ENCODE assay signal across 7 mouse cellular contexts in genomic region chr11:94045016-94045415, GRCm38 (mm10). TPM values are rescaled to one million over a fixed set of nuclear protein-coding genes. Genes with fewer than 3 reads are reported as not detected.
A peak's percentile ranks its signal among the peaks of the same experiment; 100 is the strongest.
DNase-seq lines count a peak whose midpoint lies in the region.

No protein-coding gene starts in this region.

- peak; percentile 11 to 31 for DNase-seq in layer of hippocampus, postnatal 10 days (ENCODE audit: low spot score in 2 of 2)
- no peak for DNase-seq in layer of hippocampus, adult 8-10 months (ENCODE audit: low spot score in 2 of 2)
- DNase-seq in embryo, embryonic 11 days = peak; percentile 73
- DNase-seq in forelimb bud, embryonic 11.5 days (ENCODE audit: low read depth, low spot score) = peak; percentile 7
- peak; percentile 34 for DNase-seq in neural tube, embryonic 10.5 days (ENCODE audit: extremely low spot score, low spot score)
- DNase-seq in spleen, adult 18-20 months = no peak
- no peak for DNase-seq in spleen, postnatal 4 days (ENCODE audit: low spot score in 2 of 2)

RNA-seq across cellular contexts. Expression of gene Spag9, which starts 49.1 kb away (rescaled TPM):
- total RNA-seq in layer of hippocampus, postnatal 10 days (2021) = 100 to 1,000 TPM; 231 to 243 TPM
- 100 to 1,000 TPM; 205 to 236 (median 220) TPM for total RNA-seq in layer of hippocampus, adult 8-10 months (2022)

Comparison
In these comparisons a context has a peak if more than half of its experiments do, and no peak if none do; other contexts are left out.
1. DNase-seq: peak in layer of hippocampus, postnatal 10 days (2 of 2), embryo, embryonic 11 days (single experiment), forelimb bud, embryonic 11.5 days (single experiment) and neural tube, embryonic 10.5 days (single experiment); none in layer of hippocampus, adult 8-10 months (0 of 2), spleen, adult 18-20 months (0 of 2) and spleen, postnatal 4 days (0 of 2).